Mouse (Mus musculus) heart, adult 2 months (tissue): ENCODE measurements around the gene Tmem132d.

Experiments used
- CTCF ChIP-seq: fragments of 200-600 bp; IDR thresholded peaks from 2 replicates; pipeline ENCODE4 v1.8.1; 2022; ENCODE audit warnings: antibody characterized with exemption, mild to moderate bottlenecking, moderate library complexity
- EP300 ChIP-seq: fragments of 200-500 bp; IDR thresholded peaks from 2 replicates; pipeline ENCODE4 v1.6.1; 2011; ENCODE audit warnings: low read depth, low read length, control low read depth; ENCODE audit not compliant: insufficient read depth
- POLR2A ChIP-seq: fragments of 200-500 bp; IDR thresholded peaks from 2 replicates; pipeline ENCODE4 v1.6.1; 2011; ENCODE audit warnings: mild to moderate bottlenecking, low read depth, low read length, control low read depth; ENCODE audit not compliant: insufficient read depth

DNA sequence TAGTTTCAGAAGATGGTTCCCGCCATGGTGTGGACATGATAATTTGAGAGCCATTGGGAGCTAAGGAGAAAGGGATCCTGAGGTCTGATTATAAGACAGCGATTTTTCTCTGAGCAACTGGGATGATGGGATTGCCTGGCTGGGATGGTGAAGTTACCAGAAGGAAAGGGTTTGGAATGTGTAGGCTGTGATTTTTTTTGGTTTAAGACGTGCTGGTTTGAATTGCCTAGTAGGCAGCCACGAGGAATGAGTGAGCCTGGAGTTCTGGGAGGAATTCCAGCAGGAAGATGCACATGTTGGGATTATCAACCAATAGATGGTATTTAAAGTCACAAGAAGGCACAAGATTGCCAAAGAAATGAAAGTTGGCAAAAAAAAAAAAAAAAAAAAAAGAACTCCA is 470.2 kb downstream of the Tmem132d start:
- TF ChIP-seq POLR2A (no peak), CTCF (no peak), EP300 (no peak)
